Mouse (Mus musculus) limb, embryonic 12.5 days (tissue): ENCODE results near the gene Dnmbp. TPM values are rescaled to one million over a fixed set of nuclear protein-coding genes. Genes with fewer than 3 reads are reported as not detected.
A peak's percentile ranks its signal among the peaks of the same experiment; 100 is the strongest.

Experiments used
- ATAC-seq: fragments of 200-750 bp; cut with Nextera tagmentation; 2 replicates; pipeline ENCODE4 v1.8.0; 2017; ENCODE audit warnings: low read depth, moderate TSS enrichment; ENCODE audit not compliant: insufficient number of reproducible peaks, insufficient read depth, low FRiP score, low TSS enrichment
- H3K27ac ChIP-seq: fragments of 300-500 bp; sonication (generic); 2 replicates; pipeline ENCODE4 v1.5.1; 2016; ENCODE audit warnings: mild to moderate bottlenecking, moderate library complexity
- H3K27me3 ChIP-seq: fragments of 300-500 bp; sonication (generic); 2 replicates; pipeline ENCODE4 v1.6.1; 2016; ENCODE audit warnings: mild to moderate bottlenecking, moderate library complexity
- H3K36me3 ChIP-seq: fragments of 300-500 bp; sonication (generic); 2 replicates; pipeline ENCODE4 v1.6.1; 2016; ENCODE audit warnings: mild to moderate bottlenecking, moderate library complexity
- H3K4me1 ChIP-seq: fragments of 300-500 bp; sonication (generic); replicated peaks from 2 replicates; pipeline ENCODE4 v1.6.1; 2016
- H3K4me2 ChIP-seq: fragments of 300-500 bp; sonication (generic); 2 replicates; pipeline ENCODE4 v1.6.1; 2016; ENCODE audit warnings: mild to moderate bottlenecking, moderate library complexity
- H3K4me3 ChIP-seq: fragments of 300-500 bp; sonication (generic); replicated peaks from 2 replicates; pipeline ENCODE4 v1.5.1; 2016; ENCODE audit warnings: mild to moderate bottlenecking
- H3K9ac ChIP-seq: fragments of 300-500 bp; sonication (generic); replicated peaks from 2 replicates; pipeline ENCODE4 v1.6.1; 2016; ENCODE audit warnings: mild to moderate bottlenecking, moderate library complexity
- H3K9me3 ChIP-seq: fragments of 300-500 bp; sonication (generic); 2 replicates; pipeline ENCODE4 v1.6.1; 2016; ENCODE audit warnings: mild to moderate bottlenecking, moderate library complexity
- WGBS: fragments of 180-500 bp; shearing (Covaris S2); methylation state at CpG from one replicate; pipeline ENCODE4 v1.1.7; 2016; 5-methylcytosine and 5-hydroxymethylcytosine counted together
- polyA plus RNA-seq: library from polyadenylated mRNA; unstranded; fragments of >200 nt; fragmentation: Nextera tagmentation; extraction: Ambion mirVana; gene quantifications from 2 replicates; pipeline ENCODE4 v1.2.1, GENCODE M21; 2016

Gene Dnmbp
- polyA plus RNA-seq, 1 experiment from 2014 or later: 28.7 TPM

DNA sequence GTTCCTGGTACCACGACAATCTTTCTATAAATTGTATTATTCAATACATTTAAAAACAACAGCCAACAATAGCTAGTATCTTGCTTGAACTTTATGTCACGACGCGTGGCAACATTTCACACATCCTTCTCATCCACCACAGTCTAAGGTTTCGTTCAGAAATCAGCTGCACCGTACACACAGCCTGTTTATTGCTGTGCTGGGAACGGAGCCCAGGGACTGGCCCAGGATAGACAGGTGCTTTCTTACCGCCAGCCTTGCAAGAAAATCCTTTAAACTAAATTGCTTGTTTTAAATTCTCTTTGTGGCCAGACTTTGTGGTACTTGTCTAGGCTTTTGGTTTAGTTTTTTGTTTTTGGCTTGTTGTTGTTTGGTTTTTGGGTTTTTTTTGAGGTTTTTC, 62.6 kb downstream of the Dnmbp start:
- ATAC-seq: no peak
- H3K36me3 ChIP-seq: peaks cover 33% of the 10 kb centered on the region
- H3K27me3 ChIP-seq: no peaks in the 10 kb centered on the region
- no peak overlapping the region for H3K9ac ChIP-seq
- H3K4me2 ChIP-seq: peak overlapping the region; percentile 68; the same call in 1 of the 2 replicates
- no peak overlapping the region for H3K4me3 ChIP-seq
- peaks cover 39% of the 10 kb centered on the region for H3K4me1 ChIP-seq
- whole genome bisulfite sequencing: 74% methylated on average over 8 of the region's 8 CpGs
- H3K9me3 ChIP-seq: peaks cover 4% of the 10 kb centered on the region
- no peak overlapping the region for H3K27ac ChIP-seq

DNA sequence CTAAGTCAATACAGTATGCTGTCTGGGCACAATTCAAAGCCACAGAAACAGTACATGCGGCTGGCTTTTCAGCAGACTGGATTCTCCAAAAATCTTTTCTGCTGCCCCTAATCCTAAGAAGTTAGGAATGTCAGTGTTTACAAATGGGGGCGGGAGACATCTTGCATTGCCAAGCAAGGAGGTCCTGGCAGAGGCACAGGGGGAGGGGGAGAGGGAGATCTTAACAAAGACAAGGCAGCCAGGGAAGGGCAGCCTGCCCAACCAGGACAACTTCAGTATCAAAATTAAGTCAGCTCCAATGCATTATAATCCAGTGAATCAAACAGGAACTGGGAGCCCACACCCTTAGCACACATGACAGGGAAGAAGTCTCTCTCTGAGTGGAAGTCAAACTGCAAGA, 64.0 kb downstream of the Dnmbp start:
- Histone ChIP-seq H3K4me3 (no peak overlapping the region), H3K27ac (no peak overlapping the region), H3K36me3 (peaks cover 44% of the 10 kb centered on the region), H3K27me3 (no peaks in the 10 kb centered on the region), H3K4me1 (peaks cover 38% of the 10 kb centered on the region), H3K9me3 (no peaks in the 10 kb centered on the region), H3K4me2 (no peak overlapping the region), H3K9ac (no peak overlapping the region)
- 45% methylated on average over 2 of the region's 2 CpGs for WGBS
- no peak for ATAC-seq

DNA sequence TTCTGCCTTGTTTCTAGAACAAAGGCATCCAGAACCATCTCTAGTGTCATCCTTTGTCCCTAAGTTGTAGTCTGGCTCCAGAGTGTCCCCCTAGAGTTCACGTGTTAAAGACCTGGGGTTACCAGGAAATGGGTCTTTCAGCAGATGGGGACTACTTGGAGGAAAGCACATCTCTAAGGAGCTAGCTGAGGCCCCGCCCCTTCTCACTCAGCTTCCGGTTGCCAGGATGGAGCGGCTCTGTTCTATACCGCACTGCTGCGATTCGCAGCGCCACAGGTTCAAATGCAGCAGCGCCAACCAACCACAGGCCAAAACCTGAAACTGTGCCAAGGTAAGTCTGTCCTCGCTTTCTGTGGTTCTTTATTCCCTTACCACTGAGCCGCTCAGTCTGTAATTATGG, 65.6 kb downstream of the Dnmbp start:
- ATAC-seq: no peak
- Histone ChIP-seq H3K4me1 (peaks cover 25% of the 10 kb centered on the region), H3K36me3 (peaks cover 61% of the 10 kb centered on the region), H3K4me3 (no peak overlapping the region), H3K9ac (no peak overlapping the region), H3K4me2 (no peak overlapping the region), H3K27me3 (no peaks in the 10 kb centered on the region), H3K27ac (no peak overlapping the region), H3K9me3 (no peaks in the 10 kb centered on the region)
- 92% methylated on average over 11 of the region's 11 CpGs for WGBS

DNA sequence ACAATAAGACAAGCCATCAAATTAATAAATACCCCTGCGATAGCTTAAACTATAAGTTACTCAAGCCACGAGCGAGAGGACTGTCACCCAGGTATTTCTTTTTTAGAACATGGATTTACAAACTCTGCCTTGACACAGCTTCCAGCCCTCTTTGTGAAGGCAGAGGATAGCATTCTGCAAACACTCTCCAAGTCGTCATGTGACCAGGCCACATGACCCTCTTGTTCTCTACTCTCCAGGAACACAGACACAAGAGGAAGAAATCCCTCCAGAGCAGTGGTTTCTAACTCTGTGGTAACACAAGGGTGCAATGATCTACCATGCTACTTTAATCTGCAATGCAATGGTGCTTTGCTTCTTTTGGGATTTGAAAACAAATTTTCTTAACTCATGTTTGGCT, 69.6 kb downstream of the Dnmbp start:
- Histone ChIP-seq H3K9me3 (no peaks in the 10 kb centered on the region), H3K4me1 (no peaks in the 10 kb centered on the region), H3K9ac (no peak overlapping the region), H3K4me2 (no peak overlapping the region), H3K4me3 (no peak overlapping the region), H3K36me3 (peaks cover 100% of the 10 kb centered on the region), H3K27me3 (no peaks in the 10 kb centered on the region), H3K27ac (no peak overlapping the region)
- ATAC-seq: no peak
- WGBS: 90% methylated on average over 4 of the region's 4 CpGs

DNA sequence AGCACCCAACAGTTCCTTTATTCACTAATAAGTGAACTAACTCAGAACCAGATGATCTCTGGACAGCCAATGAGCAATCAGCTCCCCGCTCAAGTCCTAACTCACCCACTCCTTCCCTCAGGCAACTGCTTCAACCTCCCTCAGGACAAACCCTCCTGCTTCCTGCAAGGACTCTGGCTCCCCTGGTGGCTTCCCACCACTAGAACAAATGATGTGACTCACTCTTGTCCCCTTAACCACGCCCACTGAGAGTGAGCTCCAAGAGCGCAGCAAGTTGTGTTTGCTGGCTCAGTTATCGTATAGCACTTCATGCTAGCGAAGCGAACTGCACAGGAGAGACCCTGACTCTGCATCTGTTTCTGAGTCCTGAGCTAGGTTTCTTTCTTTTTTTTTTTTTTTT, 82.6 kb downstream of the Dnmbp start:
- Histone ChIP-seq H3K36me3 (peaks cover 94% of the 10 kb centered on the region), H3K27ac (no peak overlapping the region), H3K9ac (no peak overlapping the region), H3K9me3 (no peaks in the 10 kb centered on the region; the same call in 1 of the 2 replicates), H3K4me3 (no peak overlapping the region), H3K27me3 (no peaks in the 10 kb centered on the region), H3K4me2 (no peak overlapping the region), H3K4me1 (no peaks in the 10 kb centered on the region)
- ATAC-seq: no peak
- WGBS: 79% methylated on average over 6 of the region's 6 CpGs

DNA sequence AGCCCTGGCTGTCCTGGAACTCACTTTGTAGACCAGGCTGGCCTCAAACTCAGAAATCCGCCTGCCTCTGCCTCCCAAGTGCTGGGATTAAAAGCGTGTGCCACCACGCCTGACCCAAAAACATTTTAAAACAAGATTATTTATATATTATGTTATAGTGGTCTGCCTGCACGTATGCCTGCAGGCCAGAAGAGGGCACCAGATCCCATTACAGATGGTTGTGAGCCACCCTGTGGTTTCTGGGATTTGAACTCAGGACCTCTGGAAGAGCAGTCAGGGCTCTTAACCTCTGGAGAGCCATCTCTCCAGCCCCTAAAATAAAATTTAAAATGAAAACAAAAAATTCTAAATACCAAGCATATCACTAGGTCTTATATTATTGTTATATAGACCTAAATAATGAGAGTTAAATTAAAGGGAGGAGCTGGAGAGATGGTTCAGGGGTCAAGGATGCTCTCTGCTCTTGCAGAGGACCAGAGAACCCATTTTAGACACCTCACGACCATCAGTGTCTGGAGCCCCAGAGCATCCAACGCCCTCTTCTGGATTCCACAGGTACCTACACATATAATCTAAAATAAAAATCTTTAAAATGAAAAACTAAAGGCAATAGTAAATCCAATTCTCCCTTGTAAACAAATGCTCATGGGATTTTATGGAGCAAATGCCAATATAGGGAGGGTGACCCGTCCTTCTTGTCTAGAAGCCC, 87.0 kb downstream of the Dnmbp start:
- ATAC-seq: no peak
- no peak overlapping the region for H3K4me2 ChIP-seq
- H3K27ac ChIP-seq: no peak overlapping the region
- H3K4me1 ChIP-seq: no peaks in the 10 kb centered on the region
- no peak overlapping the region for H3K9ac ChIP-seq
- H3K9me3 ChIP-seq: no peaks in the 10 kb centered on the region
- peaks cover 93% of the 10 kb centered on the region for H3K36me3 ChIP-seq
- H3K4me3 ChIP-seq: no peak overlapping the region
- WGBS: 79% methylated on average over 7 of the region's 7 CpGs
- H3K27me3 ChIP-seq: no peaks in the 10 kb centered on the region

DNA sequence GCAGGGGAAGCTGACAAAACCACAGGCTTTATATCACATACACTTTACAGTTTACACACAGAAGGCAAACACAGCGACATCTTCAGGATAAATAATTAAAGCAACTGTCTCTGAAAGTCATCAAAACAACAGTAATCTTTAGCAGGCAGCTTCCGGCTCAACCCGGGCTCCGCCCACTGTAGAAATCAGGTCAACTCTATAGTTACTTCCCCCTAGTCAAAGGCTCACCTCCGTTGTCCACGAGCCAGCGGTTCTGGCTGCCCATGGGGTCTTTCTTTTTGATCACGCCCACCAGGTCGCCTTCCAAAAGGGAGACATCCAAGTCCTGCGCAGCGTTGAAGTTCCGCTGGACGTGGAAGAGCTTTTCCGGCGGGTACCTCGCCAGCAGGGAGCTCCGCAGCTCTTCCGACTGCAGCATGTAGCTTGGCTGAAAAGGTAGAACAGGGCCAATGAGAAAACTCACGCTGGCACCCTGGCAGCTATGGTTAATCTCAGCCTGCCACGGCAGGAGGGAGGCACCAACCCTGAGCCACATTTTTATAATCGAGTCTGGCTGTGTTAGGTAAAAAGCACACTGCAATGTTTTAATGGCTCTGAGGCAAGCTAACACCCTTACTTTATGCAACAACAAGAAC, 87.9 kb downstream of the Dnmbp start:
- ATAC-seq: no peak
- Histone ChIP-seq H3K9ac (no peak overlapping the region), H3K4me1 (no peaks in the 10 kb centered on the region), H3K36me3 (peaks cover 96% of the 10 kb centered on the region), H3K4me2 (no peak overlapping the region), H3K27ac (no peak overlapping the region), H3K9me3 (no peaks in the 10 kb centered on the region), H3K4me3 (no peak overlapping the region), H3K27me3 (no peaks in the 10 kb centered on the region)
- WGBS: 89% methylated on average over 21 of the region's 21 CpGs

DNA sequence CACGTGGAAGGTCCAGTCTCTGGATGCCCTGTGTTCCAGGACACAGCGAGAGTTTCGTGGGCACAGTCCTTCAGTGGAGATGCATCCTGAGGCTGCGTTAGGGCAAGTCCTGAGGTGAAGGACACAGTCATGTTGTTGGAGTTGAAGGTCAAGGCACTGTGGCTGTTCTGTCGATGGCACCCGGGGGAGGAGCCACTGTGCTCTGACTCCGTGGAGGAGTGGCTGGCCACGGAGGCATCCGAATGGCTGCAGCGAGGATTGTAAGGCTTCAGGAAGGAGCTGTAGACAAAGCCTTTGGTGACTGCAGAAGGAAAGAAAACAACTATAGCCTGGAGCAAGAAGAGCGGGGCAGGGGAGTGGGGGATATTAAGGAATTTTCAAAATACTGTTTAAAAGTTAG, 90.0 kb downstream of the Dnmbp start:
- no peak overlapping the region for H3K27ac ChIP-seq
- WGBS: 92% methylated on average over 11 of the region's 11 CpGs
- ATAC-seq: no peak
- H3K9me3 ChIP-seq: no peaks in the 10 kb centered on the region
- peaks cover 96% of the 10 kb centered on the region for H3K36me3 ChIP-seq
- H3K4me3 ChIP-seq: no peak overlapping the region
- H3K4me2 ChIP-seq: no peak overlapping the region
- no peaks in the 10 kb centered on the region for H3K27me3 ChIP-seq
- H3K4me1 ChIP-seq: no peaks in the 10 kb centered on the region
- no peak overlapping the region for H3K9ac ChIP-seq

DNA sequence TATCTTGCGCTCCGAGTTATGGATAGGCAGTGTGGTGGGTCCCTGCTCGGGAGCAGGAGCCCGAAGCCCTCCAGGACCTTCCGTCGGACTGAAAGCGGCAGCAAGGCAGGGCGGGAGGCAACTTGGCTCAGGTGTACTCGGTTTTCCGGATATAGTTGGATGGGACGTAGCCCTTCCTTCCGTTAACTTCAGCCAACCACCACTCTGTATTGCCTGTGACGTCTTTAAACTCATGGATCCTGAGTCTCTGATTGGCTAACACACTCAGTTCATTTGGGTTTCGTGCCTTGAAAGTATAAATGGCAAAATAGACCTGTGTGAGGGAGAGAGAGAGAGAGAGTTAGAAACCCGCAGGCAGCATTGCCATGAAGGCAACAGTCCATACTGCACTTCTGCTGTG, 92.0 kb downstream of the Dnmbp start:
- Histone ChIP-seq H3K9me3 (no peaks in the 10 kb centered on the region), H3K36me3 (peaks cover 86% of the 10 kb centered on the region), H3K4me2 (no peak overlapping the region), H3K4me1 (no peaks in the 10 kb centered on the region), H3K4me3 (no peak overlapping the region), H3K9ac (no peak overlapping the region), H3K27me3 (no peaks in the 10 kb centered on the region), H3K27ac (no peak overlapping the region)
- 95% methylated on average over 15 of the region's 15 CpGs for WGBS
- ATAC-seq: no peak

DNA sequence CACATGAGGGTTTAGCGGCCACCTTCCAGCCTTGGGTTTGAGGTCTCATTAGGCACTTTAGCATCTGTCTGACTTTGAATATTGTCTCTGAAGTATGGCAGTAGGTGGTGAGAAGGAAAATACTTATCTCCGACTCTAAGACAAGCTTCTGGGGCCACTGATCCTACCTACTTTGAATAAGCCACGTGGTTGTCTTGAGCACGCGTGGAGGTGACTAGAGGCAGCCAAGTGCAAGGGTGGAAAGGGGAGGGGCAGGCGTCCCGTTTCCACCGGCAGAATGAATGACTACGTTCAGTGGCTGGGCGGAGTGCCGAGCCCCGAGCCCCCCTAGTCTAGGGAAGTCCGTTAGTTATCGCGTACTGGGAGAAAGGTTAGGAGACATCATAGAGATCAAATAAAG, 92.9 kb downstream of the Dnmbp start:
- 89% methylated on average over 15 of the region's 15 CpGs for WGBS
- Histone ChIP-seq H3K4me3 (no peak overlapping the region), H3K27ac (no peak overlapping the region), H3K9me3 (no peaks in the 10 kb centered on the region), H3K9ac (no peak overlapping the region), H3K4me2 (no peak overlapping the region), H3K27me3 (no peaks in the 10 kb centered on the region), H3K4me1 (no peaks in the 10 kb centered on the region), H3K36me3 (peaks cover 80% of the 10 kb centered on the region)
- ATAC-seq: no peak

DNA sequence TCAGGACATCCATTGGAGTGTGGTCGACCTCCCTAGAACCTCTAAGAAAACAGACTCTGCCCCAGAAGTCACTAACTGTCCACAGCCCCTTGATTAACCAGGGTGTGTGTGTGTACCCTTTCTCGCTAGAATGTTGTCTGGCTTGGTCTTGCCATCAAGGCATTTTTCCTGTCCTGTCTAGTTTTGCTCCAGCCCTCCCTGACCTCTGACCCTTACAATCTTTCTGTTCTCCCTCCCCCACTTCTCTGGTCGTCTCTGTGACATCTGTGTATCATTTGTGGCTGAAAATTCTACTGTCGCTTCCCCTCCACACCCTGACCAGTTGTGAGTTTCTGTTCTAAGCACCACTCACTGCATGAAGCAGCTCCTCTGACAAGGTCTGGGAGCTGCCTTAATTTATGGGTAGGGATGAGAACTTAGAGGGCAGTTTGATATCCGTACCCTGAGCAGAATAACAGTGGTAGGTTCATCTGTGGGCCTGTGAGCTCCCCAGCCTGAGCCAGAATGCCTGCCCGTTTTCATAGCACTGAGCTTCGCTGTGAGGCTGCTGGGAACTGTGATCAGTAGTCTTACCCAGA, 94.6 kb downstream of the Dnmbp start:
- 35% methylated on average over 7 of the region's 7 CpGs for WGBS
- H3K27ac ChIP-seq: no peak overlapping the region
- H3K9me3 ChIP-seq: no peaks in the 10 kb centered on the region
- peaks cover 65% of the 10 kb centered on the region for H3K36me3 ChIP-seq
- H3K9ac ChIP-seq: no peak overlapping the region
- no peaks in the 10 kb centered on the region for H3K27me3 ChIP-seq
- no peak for ATAC-seq
- H3K4me3 ChIP-seq: no peak overlapping the region
- H3K4me1 ChIP-seq: no peaks in the 10 kb centered on the region
- H3K4me2 ChIP-seq: no peak overlapping the region
